Mouse (Mus musculus): ENCODE data around the gene Cd82. TPM values are rescaled to one million over a fixed set of nuclear protein-coding genes. Genes with fewer than 3 reads are reported as not detected.

Gene Cd82
- polyA plus RNA-seq, 1 experiment = not detected

GRCm38 (mm10) chr2:93416874-93417709 lies 45.8 kb downstream of the Cd82 start:
- no peak for TF ChIP-seq GATA1 (IDR thresholded peaks at IDR 0.05; ENCODE audit: low read length)

GRCm38 (mm10) chr2:93415281-93415680 lies 47.7 kb downstream of the Cd82 start:
- TF ChIP-seq GATA1 (IDR thresholded peaks at IDR 0.05; ENCODE audit: low read length) = no peak

- TF ChIP-seq GATA1 (IDR thresholded peaks at IDR 0.05; ENCODE audit: low read length) = no peak
These were observed 48.8 kb downstream of the Cd82 start for GRCm38 (mm10) chr2:93414163-93414562.

- TF ChIP-seq GATA1 (IDR thresholded peaks at IDR 0.05; ENCODE audit: low read length) = no peak
These were observed 49.4 kb downstream of the Cd82 start for GRCm38 (mm10) chr2:93413367-93414014.

GRCm38 (mm10) chr2:93412101-93412500 lies 50.8 kb downstream of the Cd82 start:
- TF ChIP-seq GATA1 (IDR thresholded peaks at IDR 0.05; ENCODE audit: low read length) = no peak

GRCm38 (mm10) chr2:93410899-93411570 lies 51.9 kb downstream of the Cd82 start:
- TF ChIP-seq GATA1 (IDR thresholded peaks at IDR 0.05; ENCODE audit: low read length) = no peak

GRCm38 (mm10) chr2:93405017-93405425 lies 57.9 kb downstream of the Cd82 start:
- no peak for TF ChIP-seq GATA1 (IDR thresholded peaks at IDR 0.05; ENCODE audit: low read length)

- TF ChIP-seq GATA1 (IDR thresholded peaks at IDR 0.05; ENCODE audit: low read length) = no peak
These were observed 58.8 kb downstream of the Cd82 start for GRCm38 (mm10) chr2:93404169-93404568.

GRCm38 (mm10) chr2:93403267-93403666 lies 59.7 kb downstream of the Cd82 start:
- no peak for TF ChIP-seq GATA1 (IDR thresholded peaks at IDR 0.05; ENCODE audit: low read length)

- no peak for TF ChIP-seq GATA1 (IDR thresholded peaks at IDR 0.05; ENCODE audit: low read length)
These were observed 71.7 kb downstream of the Cd82 start for GRCm38 (mm10) chr2:93391198-93391597.

- TF ChIP-seq GATA1 (IDR thresholded peaks at IDR 0.05; ENCODE audit: low read length) = no peak
These were observed 72.6 kb downstream of the Cd82 start for GRCm38 (mm10) chr2:93390170-93390926.

GRCm38 (mm10) chr2:93386958-93387357 lies 76.0 kb downstream of the Cd82 start:
- TF ChIP-seq GATA1 (IDR thresholded peaks at IDR 0.05; ENCODE audit: low read length) = no peak

GRCm38 (mm10) chr2:93383831-93384230 lies 79.1 kb downstream of the Cd82 start:
- no peak for TF ChIP-seq GATA1 (IDR thresholded peaks at IDR 0.05; ENCODE audit: low read length)

GRCm38 (mm10) chr2:93380680-93381089 lies 82.3 kb downstream of the Cd82 start:
- no peak for TF ChIP-seq GATA1 (IDR thresholded peaks at IDR 0.05; ENCODE audit: low read length)

GRCm38 (mm10) chr2:93377797-93378196 lies 85.1 kb downstream of the Cd82 start:
- no peak for TF ChIP-seq GATA1 (IDR thresholded peaks at IDR 0.05; ENCODE audit: low read length)

Measured in G1E-ER4 (cell line).